Mouse (Mus musculus): ENCODE measurements at regions not wholly inside any gene's neighbourhood (a gene's known extent, or its start where the extent isn't known, plus 50 kb on each side); places are given as distances from the start of the nearest gene placed in this dataset.
A peak's percentile ranks its signal among the peaks of the same experiment; 100 is the strongest.

GRCm38 (mm10) chr10:92625781-92626180 is 96.4 kb downstream of the Nedd1 start:
- no peak for ATAC-seq (replicated peaks; ENCODE audit: low FRiP score, poor library complexity, severe bottlenecking)

GRCm38 (mm10) chr10:92615684-92616379 is 106.4 kb downstream of the Nedd1 start:
- ATAC-seq (replicated peaks; ENCODE audit: low FRiP score, poor library complexity, severe bottlenecking), result no peak

GRCm38 (mm10) chr10:92614341-92614740 is 107.9 kb downstream of the Nedd1 start:
- ATAC-seq (replicated peaks; ENCODE audit: low FRiP score, poor library complexity, severe bottlenecking), result no peak

- ATAC-seq (replicated peaks; ENCODE audit: low FRiP score, poor library complexity, severe bottlenecking), result no peak
Measured at GRCm38 (mm10) chr10:92611060-92611459, 111.2 kb downstream of the Nedd1 start.

- ATAC-seq (replicated peaks; ENCODE audit: low FRiP score, poor library complexity, severe bottlenecking), result 0 out of 2 replicates have a peak, but pooled peaks have one; percentile 39
Measured at GRCm38 (mm10) chr10:92606761-92607160, 115.5 kb downstream of the Nedd1 start.

GRCm38 (mm10) chr10:92605646-92606045 is 116.6 kb downstream of the Nedd1 start:
- ATAC-seq (replicated peaks; ENCODE audit: low FRiP score, poor library complexity, severe bottlenecking), result no peak

- no peak for ATAC-seq (replicated peaks; ENCODE audit: low FRiP score, poor library complexity, severe bottlenecking)
Measured at GRCm38 (mm10) chr10:92600116-92600515, 122.1 kb downstream of the Nedd1 start.

- no peak for ATAC-seq (replicated peaks; ENCODE audit: low FRiP score, poor library complexity, severe bottlenecking)
Measured at GRCm38 (mm10) chr10:92595496-92596355, 126.5 kb downstream of the Nedd1 start.

GRCm38 (mm10) chr10:92593947-92594460 is 128.2 kb downstream of the Nedd1 start:
- ATAC-seq (replicated peaks; ENCODE audit: low FRiP score, poor library complexity, severe bottlenecking), result no peak

GRCm38 (mm10) chr10:92578872-92579271 is 143.3 kb downstream of the Nedd1 start:
- ATAC-seq (replicated peaks; ENCODE audit: low FRiP score, poor library complexity, severe bottlenecking), result no peak

- no peak for ATAC-seq (replicated peaks; ENCODE audit: low FRiP score, poor library complexity, severe bottlenecking)
Measured at GRCm38 (mm10) chr10:92570496-92570895, 151.7 kb downstream of the Nedd1 start.

- ATAC-seq (replicated peaks; ENCODE audit: low FRiP score, poor library complexity, severe bottlenecking), result no peak
Measured at GRCm38 (mm10) chr10:92557463-92557862, 164.8 kb downstream of the Nedd1 start.

- no peak for ATAC-seq (replicated peaks; ENCODE audit: low FRiP score, poor library complexity, severe bottlenecking)
Measured at GRCm38 (mm10) chr10:92556526-92557422, 165.4 kb downstream of the Nedd1 start.

GRCm38 (mm10) chr10:92555727-92556525 is 166.3 kb downstream of the Nedd1 start:
- ATAC-seq (replicated peaks; ENCODE audit: low FRiP score, poor library complexity, severe bottlenecking), result no peak

GRCm38 (mm10) chr10:92553966-92554365 is 168.3 kb downstream of the Nedd1 start:
- no peak for ATAC-seq (replicated peaks; ENCODE audit: low FRiP score, poor library complexity, severe bottlenecking)

- ATAC-seq (replicated peaks; ENCODE audit: low FRiP score, poor library complexity, severe bottlenecking), result no peak
Measured at GRCm38 (mm10) chr10:92548875-92549586, 173.2 kb downstream of the Nedd1 start.

- no peak for ATAC-seq (replicated peaks; ENCODE audit: low FRiP score, poor library complexity, severe bottlenecking)
Measured at GRCm38 (mm10) chr10:92538433-92538832, 183.8 kb downstream of the Nedd1 start.

GRCm38 (mm10) chr10:92516886-92517285 is 205.3 kb downstream of the Nedd1 start:
- no peak for ATAC-seq (replicated peaks; ENCODE audit: low FRiP score, poor library complexity, severe bottlenecking)

All from erythroid progenitor cell, adult 5-6 weeks (primary cell).